8 mouse cellular contexts compared by ENCODE assay signal in the genomic region with DNA sequence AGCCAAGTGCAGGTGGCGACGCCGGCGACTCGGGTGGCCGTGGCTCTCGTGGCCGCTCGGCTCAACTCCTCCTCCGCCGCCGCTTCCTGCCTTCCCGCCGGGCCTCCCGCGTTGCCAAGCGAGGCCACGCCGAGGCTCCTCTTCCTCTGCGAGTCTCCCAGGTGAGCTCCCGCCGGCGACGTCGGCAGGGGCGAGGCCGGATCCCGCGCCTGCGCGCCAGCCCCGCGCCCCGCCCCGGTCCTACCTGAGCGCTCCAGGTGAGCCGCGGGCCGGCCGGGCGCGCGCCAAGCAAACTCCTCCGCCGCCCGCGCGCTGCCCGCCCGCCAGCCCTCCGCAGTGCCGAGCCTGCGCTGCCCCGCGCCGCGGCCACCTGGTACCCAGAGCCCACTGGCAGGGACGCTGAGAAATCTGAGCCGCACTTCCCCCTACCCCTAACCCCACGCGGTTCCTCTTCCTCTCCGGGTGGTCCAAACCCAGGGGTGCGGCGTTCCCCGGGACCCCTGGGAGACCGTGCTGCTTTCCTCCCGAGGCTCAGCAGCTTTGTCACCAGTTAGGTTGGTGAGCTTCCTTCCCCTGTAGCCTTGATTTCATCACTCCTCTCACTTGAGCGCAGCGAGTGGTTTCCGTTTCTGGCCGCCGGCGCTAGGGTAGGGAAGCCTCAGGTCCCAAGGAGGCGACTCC. TPM values are rescaled to one million over a fixed set of nuclear protein-coding genes. Genes with fewer than 3 reads are reported as not detected.
DNase-seq lines count a peak whose midpoint lies in the region; ATAC-seq lines count a peak whose summit lies in the region.

A gene (minus strand): TSS at position 404 of the 681 bp plus-strand sequence.

- ATAC-seq in embryonic facial prominence, embryonic 13.5 days (ENCODE audit: insufficient number of reproducible peaks, insufficient read depth, low FRiP score, low TSS enrichment, low read depth): peak; percentile 77
- ATAC-seq in hindbrain, embryonic 13.5 days (ENCODE audit: low FRiP score): peak; percentile 84

- H3K36me3 ChIP-seq in embryonic facial prominence, embryonic 13.5 days: no peaks in the 10 kb centered on the region
- H3K36me3 ChIP-seq in hindbrain, embryonic 13.5 days: no peaks in the 10 kb centered on the region

- peaks cover 10% of the 10 kb centered on the region; the same call in 1 of the 2 replicates for H3K4me1 ChIP-seq in embryonic facial prominence, embryonic 13.5 days
- H3K4me1 ChIP-seq in hindbrain, embryonic 13.5 days (replicated peaks): peaks cover 13% of the 10 kb centered on the region

- peak within 1 kb of the TSS; percentile 69 for H3K4me3 ChIP-seq in embryonic facial prominence, embryonic 13.5 days
- H3K4me3 ChIP-seq in hindbrain, embryonic 13.5 days: peak within 1 kb of the TSS; percentile 73

- H3K4me2 ChIP-seq in embryonic facial prominence, embryonic 13.5 days: peak within 1 kb of the TSS; percentile 100
- peak within 1 kb of the TSS; percentile 100 for H3K4me2 ChIP-seq in hindbrain, embryonic 13.5 days

- under 1% methylated on average over 74 of the region's 74 CpGs for WGBS in embryonic facial prominence, embryonic 13.5 days
- under 1% methylated on average over 73 of the region's 74 CpGs for WGBS in hindbrain, embryonic 13.5 days

- H3K27me3 ChIP-seq in embryonic facial prominence, embryonic 13.5 days: peaks cover 43% of the 10 kb centered on the region
- H3K27me3 ChIP-seq in hindbrain, embryonic 13.5 days: peaks cover 37% of the 10 kb centered on the region

- H3K9ac ChIP-seq in embryonic facial prominence, embryonic 13.5 days: peak within 1 kb of the TSS; percentile 72
- peak within 1 kb of the TSS; percentile 74 for H3K9ac ChIP-seq in hindbrain, embryonic 13.5 days

- DNase-seq in spleen, postnatal 10 days (ENCODE audit: low spot score in 2 of 2): peak; percentile 9 to 20
- no peak for DNase-seq in spleen, postnatal 14 days (ENCODE audit: low spot score in 2 of 2)
- DNase-seq in layer of hippocampus, postnatal 25 days (ENCODE audit: extremely low spot score in 1 of 2, low spot score in 1 of 2): peak; percentile 21 to 36
- DNase-seq in lung, postnatal 36 days: peak; percentile 79
- DNase-seq in ovary, postnatal 10 days (ENCODE audit: low spot score): peak; percentile 16
- peak; percentile 63 for DNase-seq in urinary bladder, adult 2 months (ENCODE audit: low spot score)

- no peak within 1 kb of the TSS for H3K27ac ChIP-seq in embryonic facial prominence, embryonic 13.5 days
- no peak within 1 kb of the TSS for H3K27ac ChIP-seq in hindbrain, embryonic 13.5 days

- H3K9me3 ChIP-seq in embryonic facial prominence, embryonic 13.5 days: no peaks in the 10 kb centered on the region
- no peaks in the 10 kb centered on the region for H3K9me3 ChIP-seq in hindbrain, embryonic 13.5 days

RNA-seq across cellular contexts. Expression of the gene that starts here (rescaled TPM):
- polyA plus RNA-seq in embryonic facial prominence, embryonic 13.5 days (2015; fragmentation: Nextera tagmentation; extraction: Ambion mirVana): 2.9 and 5.2 TPM in 2 replicates
- 0.62 and 1.0 TPM in 2 replicates for polyA plus RNA-seq in hindbrain, embryonic 13.5 days (2015; fragmentation: Nextera tagmentation; extraction: Ambion mirVana)
- total RNA-seq in layer of hippocampus, postnatal 25 days (2021): 1 to 10 TPM; 4.3 to 7.8 TPM
- polyA plus RNA-seq in urinary bladder, adult 2 months (2012; rRNA removed): 5.6 and 7.9 TPM in 2 replicates

Comparison
In these comparisons a context has a peak if more than half of its experiments do, and no peak if none do; other contexts are left out.
1. DNase-seq: peak in spleen, postnatal 10 days (2 of 2), layer of hippocampus, postnatal 25 days (2 of 2), lung, postnatal 36 days (single experiment), ovary, postnatal 10 days (single experiment) and urinary bladder, adult 2 months (single experiment); none in spleen, postnatal 14 days (0 of 2).